Mouse (Mus musculus) olfactory bulb, adult 2 months (tissue): ENCODE results near the gene Btbd11. TPM values are rescaled to one million over a fixed set of nuclear protein-coding genes. Genes with fewer than 3 reads are reported as not detected.

Source experiments
- H3K27ac ChIP-seq: fragments of 200-500 bp; 2 replicates; pipeline ENCODE4 v1.5.1; 2012; ENCODE audit warnings: low read depth, low read length; ENCODE audit not compliant: insufficient read depth
- H3K4me1 ChIP-seq: fragments of 200-500 bp; 2 replicates; pipeline ENCODE4 v1.6.1; 2012; ENCODE audit warnings: low read length; ENCODE audit not compliant: control insufficient read depth, insufficient read depth
- H3K4me3 ChIP-seq: fragments of 200-500 bp; 2 replicates; pipeline ENCODE4 v1.5.1; 2012; ENCODE audit warnings: mild to moderate bottlenecking, low read depth, low read length, moderate library complexity; ENCODE audit not compliant: insufficient read depth
- CTCF ChIP-seq: fragments of 200-500 bp; IDR thresholded peaks from 2 replicates; pipeline ENCODE4 v1.5.1; 2012; ENCODE audit warnings: low read depth, mild to moderate bottlenecking, low read length, moderate library complexity; ENCODE audit not compliant: insufficient read depth
- POLR2A ChIP-seq: fragments of 200-500 bp; IDR thresholded peaks from 2 replicates; pipeline ENCODE4 v1.6.1; 2012; ENCODE audit warnings: mild to moderate bottlenecking, low read depth, low read length, moderate library complexity; ENCODE audit not compliant: insufficient read depth
- WGBS: fragments of 180-500 bp; shearing (Covaris S2); methylation state at CpG from one replicate; pipeline ENCODE4 v1.1.7; 2018; 5-methylcytosine and 5-hydroxymethylcytosine counted together
- polyA plus RNA-seq: library from polyadenylated mRNA; stranded (reverse); fragments of >200 nt; gene quantifications from 2 replicates; pipeline ENCODE4 v1.2.4, GENCODE M21; 2012; ENCODE audit warnings: low replicate concordance; ENCODE audit not compliant: missing spikeins, insufficient read depth, insufficient read length

Btbd11 gene
- polyA plus RNA-seq, 1 experiment = not detected

GRCm38 (mm10) chr10:85637580-85637979 is 251.0 kb downstream of the Btbd11 start:
- WGBS = 72% methylated on average over 7 of the region's 7 CpGs

GRCm38 (mm10) chr10:85638141-85638540 is 251.5 kb downstream of the Btbd11 start:
- WGBS = 58% methylated on average over 5 of the region's 5 CpGs
- TF ChIP-seq CTCF = no peak

More at GRCm38 (mm10) chr10:85637580-85637979, 251.0 kb downstream of the Btbd11 start:
- Histone ChIP-seq H3K27ac (no peak overlapping the region), H3K4me1 (peaks cover 4% of the 10 kb centered on the region; the same call in 1 of the 2 replicates), H3K4me3 (no peak overlapping the region)
- TF ChIP-seq CTCF (no peak), POLR2A (no peak)

GRCm38 (mm10) chr10:85639581-85639980 is 253.0 kb downstream of the Btbd11 start:
- Histone ChIP-seq H3K4me1 (peaks cover 4% of the 10 kb centered on the region; the same call in 1 of the 2 replicates), H3K4me3 (no peak overlapping the region), H3K27ac (no peak overlapping the region)
- TF ChIP-seq POLR2A (no peak), CTCF (no peak)
- WGBS = 93% methylated on average over 7 of the region's 7 CpGs

More at GRCm38 (mm10) chr10:85638141-85638540, 251.5 kb downstream of the Btbd11 start:
- H3K4me1 ChIP-seq = peaks cover 4% of the 10 kb centered on the region; the same call in 1 of the 2 replicates
- H3K4me3 ChIP-seq = no peak overlapping the region
- H3K27ac ChIP-seq = no peak overlapping the region

- peaks cover 4% of the 10 kb centered on the region; the same call in 1 of the 2 replicates for H3K4me1 ChIP-seq
- H3K4me3 ChIP-seq = no peak overlapping the region
- no peak overlapping the region for H3K27ac ChIP-seq
- TF ChIP-seq CTCF (no peak), POLR2A (no peak)
- 92% methylated on average over 8 of the region's 8 CpGs for WGBS
These were observed 253.8 kb downstream of the Btbd11 start for GRCm38 (mm10) chr10:85640408-85640807.

- no peaks in the 10 kb centered on the region for H3K4me1 ChIP-seq
- H3K4me3 ChIP-seq = no peak overlapping the region
- TF ChIP-seq POLR2A (no peak), CTCF (no peak)
- H3K27ac ChIP-seq = no peak overlapping the region
- 86% methylated on average over 6 of the region's 6 CpGs for WGBS
These were observed 258.7 kb downstream of the Btbd11 start for GRCm38 (mm10) chr10:85645346-85645745.

GRCm38 (mm10) chr10:85651706-85652105 is 265.1 kb downstream of the Btbd11 start:
- Histone ChIP-seq H3K4me3 (no peak overlapping the region), H3K4me1 (peaks cover 3% of the 10 kb centered on the region; the same call in 1 of the 2 replicates), H3K27ac (no peak overlapping the region)
- WGBS = 31% methylated on average over 7 of the region's 7 CpGs
- TF ChIP-seq CTCF = no peak
- no peak for TF ChIP-seq POLR2A

GRCm38 (mm10) chr10:85655881-85656280 is 269.3 kb downstream of the Btbd11 start:
- peaks cover 8% of the 10 kb centered on the region for H3K4me1 ChIP-seq
- no peak overlapping the region for H3K4me3 ChIP-seq
- no peak overlapping the region for H3K27ac ChIP-seq
- 64% methylated on average over 4 of the region's 4 CpGs for WGBS
- TF ChIP-seq CTCF = no peak

- H3K4me1 ChIP-seq = peaks cover 5% of the 10 kb centered on the region; the same call in 1 of the 2 replicates
- H3K4me3 ChIP-seq = no peak overlapping the region
- 95% methylated on average over 10 of the region's 10 CpGs for WGBS
- TF ChIP-seq POLR2A = no peak
- TF ChIP-seq CTCF = no peak
- H3K27ac ChIP-seq = no peak overlapping the region
These were observed 271.3 kb downstream of the Btbd11 start for GRCm38 (mm10) chr10:85657886-85658285.

GRCm38 (mm10) chr10:85673512-85673921 is 286.9 kb downstream of the Btbd11 start:
- H3K27ac ChIP-seq = no peak overlapping the region
- H3K4me1 ChIP-seq = no peaks in the 10 kb centered on the region
- H3K4me3 ChIP-seq = no peak overlapping the region
- TF ChIP-seq POLR2A (no peak), CTCF (no peak)
- 79% methylated on average over 8 of the region's 8 CpGs for WGBS

- no peaks in the 10 kb centered on the region for H3K4me1 ChIP-seq
- TF ChIP-seq CTCF = no peak
- H3K27ac ChIP-seq = no peak overlapping the region
- 16% methylated on average over 4 of the region's 4 CpGs for WGBS
- no peak overlapping the region for H3K4me3 ChIP-seq
These were observed 292.0 kb downstream of the Btbd11 start for GRCm38 (mm10) chr10:85678635-85679034.
